Mouse (Mus musculus) E14TG2a.4 (cell line): ENCODE measurements around the gene Klf4.

Experiments
- CTCF ChIP-seq: conservative IDR thresholded peaks from 2 replicates; pipeline ENCODE4 v1.5.1; 2014; ENCODE audit warnings: low read length
- NANOG ChIP-seq: IDR thresholded peaks from 2 replicates; pipeline ENCODE4 v1.6.1; 2014; ENCODE audit warnings: borderline replicate concordance, low read length, mixed read lengths
- POU5F1 ChIP-seq: IDR thresholded peaks from 2 replicates; pipeline ENCODE4 v1.6.1; 2014; ENCODE audit warnings: low read length, borderline replicate concordance

- no peak for TF ChIP-seq CTCF
- no peak for TF ChIP-seq NANOG
- no peak for TF ChIP-seq POU5F1
These were observed 14.8 kb downstream of the Klf4 start for GRCm38 (mm10) chr4:55517438-55517837.
